Mouse (Mus musculus): ENCODE data around the gene Cacna2d2. TPM values are rescaled to one million over a fixed set of nuclear protein-coding genes. Genes with fewer than 3 reads are reported as not detected.
A peak's percentile ranks its signal among the peaks of the same experiment; 100 is the strongest.

Gene Cacna2d2
- total RNA-seq, 2 experiments from 2014 or later = 12.3 to 13.4 TPM

DNA sequence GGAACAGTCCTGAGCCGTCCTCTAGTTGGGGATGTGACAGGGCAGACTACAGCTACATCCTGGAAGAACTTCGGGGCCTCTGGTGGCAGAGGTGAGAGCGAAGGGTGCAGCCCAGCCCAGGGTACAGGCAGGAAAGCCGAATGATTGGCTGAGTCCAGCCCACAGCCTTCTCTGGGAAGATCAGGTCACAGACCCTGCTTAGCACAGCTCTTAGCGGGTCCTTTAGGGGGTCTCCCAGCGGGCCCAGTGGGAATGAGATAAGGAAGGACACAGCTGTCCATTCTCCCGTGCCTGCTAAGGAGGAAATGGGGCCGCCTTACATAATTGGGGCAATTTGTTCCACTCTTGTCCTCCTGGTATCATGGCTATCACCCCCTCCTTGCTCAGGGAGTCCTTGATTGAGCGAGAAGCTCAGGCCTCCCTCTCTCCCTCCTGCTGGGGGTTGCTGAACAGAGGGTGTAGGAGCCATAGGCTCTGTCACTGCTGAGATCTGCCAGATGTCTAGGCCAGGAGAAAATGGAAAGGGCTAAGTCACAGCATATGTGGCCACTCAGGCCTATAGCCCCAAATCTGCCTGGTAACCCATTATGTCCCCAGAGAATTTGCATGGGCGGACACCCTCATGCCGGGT lies 52.6 kb downstream of the Cacna2d2 start:
- DNase-seq (ENCODE audit: low spot score) = no peak
- intact Hi-C loops (cut with DNase I) = no loop called here

DNA sequence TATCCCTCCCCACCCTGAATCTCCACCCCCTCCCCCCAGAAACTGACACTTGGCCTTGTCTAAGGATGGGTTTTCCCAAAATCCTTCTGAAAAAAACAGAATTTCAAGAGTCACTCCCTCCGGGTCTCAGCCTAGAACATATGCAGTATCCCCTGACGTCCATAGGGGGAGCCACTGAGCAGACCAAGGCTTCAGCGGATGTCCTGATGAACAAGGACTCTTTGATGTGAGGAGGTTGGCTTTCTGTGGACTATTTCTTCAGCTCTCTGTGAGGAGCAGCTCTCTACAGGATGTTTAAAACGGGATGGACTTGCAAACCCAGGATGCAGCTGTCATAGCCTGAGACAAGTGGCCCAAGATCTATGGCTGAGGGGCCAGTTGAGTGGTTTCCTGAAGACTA lies 53.1 kb downstream of the Cacna2d2 start:
- no peak for DNase-seq (ENCODE audit: low spot score)
- intact Hi-C loops (cut with DNase I) = no loop called here

DNA sequence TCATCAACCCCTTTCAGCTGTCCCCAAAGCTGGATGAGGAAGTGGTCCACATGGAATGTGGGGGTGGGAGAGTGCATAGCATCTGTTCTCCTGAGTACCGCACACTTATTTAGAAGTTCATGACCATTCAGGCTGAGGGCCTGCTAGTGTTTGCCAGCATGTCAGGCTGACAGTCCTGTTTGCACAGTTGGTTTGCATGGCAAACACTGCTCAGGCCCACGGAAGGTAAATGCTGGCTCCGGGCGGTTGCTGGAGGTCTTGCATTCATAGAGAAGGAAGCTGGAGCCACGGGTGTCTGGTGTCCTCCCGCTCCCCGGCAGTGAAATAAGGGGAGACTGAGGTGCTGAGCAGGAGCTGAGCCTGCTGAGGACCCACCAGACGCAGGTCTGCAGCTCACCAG lies 53.7 kb downstream of the Cacna2d2 start:
- intact Hi-C loops (cut with DNase I) = no loop called here
- no peak for DNase-seq (ENCODE audit: low spot score)

DNA sequence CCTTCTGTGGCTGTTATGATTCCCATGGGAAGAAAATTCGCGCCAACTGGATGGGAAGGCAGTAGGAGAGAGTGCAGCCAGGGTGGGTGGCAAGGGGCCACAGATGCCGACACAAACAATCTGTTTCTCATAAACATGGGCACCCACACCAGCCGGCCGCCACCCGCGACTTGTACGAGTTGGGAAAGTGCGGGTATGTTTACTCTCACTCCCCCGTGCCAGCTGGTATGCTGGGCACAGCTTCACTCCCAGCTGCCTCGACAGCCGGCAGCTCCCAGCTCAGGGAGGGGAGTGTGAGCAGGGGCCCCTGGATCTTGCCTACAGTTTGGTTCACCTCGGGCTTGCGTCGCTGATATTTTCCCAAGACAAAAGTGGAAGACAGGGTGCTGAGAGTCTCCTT lies 57.3 kb downstream of the Cacna2d2 start:
- intact Hi-C loops (cut with DNase I) = no loop called here
- DNase-seq (ENCODE audit: low spot score) = no peak

DNA sequence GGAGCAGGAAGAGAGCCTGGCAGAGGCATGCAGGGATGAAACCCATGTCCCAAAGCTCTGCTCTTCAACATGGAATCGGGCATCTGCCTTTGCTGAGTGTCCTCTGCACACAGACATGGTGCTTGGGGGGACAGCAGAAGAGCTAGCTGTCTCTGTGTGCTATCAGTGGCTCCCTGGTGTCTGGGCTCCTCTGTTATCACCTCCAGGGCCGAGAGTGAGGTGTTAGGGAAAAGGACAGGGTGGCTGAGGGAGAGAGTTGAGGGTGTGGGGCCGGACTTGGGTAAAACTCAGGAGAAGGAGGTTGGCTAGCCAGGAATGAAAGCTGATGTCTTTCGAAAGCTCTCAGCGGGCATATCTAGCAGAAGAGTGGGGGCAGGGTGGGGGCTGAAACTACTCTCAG lies 63.5 kb downstream of the Cacna2d2 start:
- no peak for DNase-seq (ENCODE audit: low spot score)
- intact Hi-C loops (cut with DNase I) = loop anchor here (2.0 kb wide), 1 partner anchor 96 kb away; no protein-coding TSS in a partner anchor

DNA sequence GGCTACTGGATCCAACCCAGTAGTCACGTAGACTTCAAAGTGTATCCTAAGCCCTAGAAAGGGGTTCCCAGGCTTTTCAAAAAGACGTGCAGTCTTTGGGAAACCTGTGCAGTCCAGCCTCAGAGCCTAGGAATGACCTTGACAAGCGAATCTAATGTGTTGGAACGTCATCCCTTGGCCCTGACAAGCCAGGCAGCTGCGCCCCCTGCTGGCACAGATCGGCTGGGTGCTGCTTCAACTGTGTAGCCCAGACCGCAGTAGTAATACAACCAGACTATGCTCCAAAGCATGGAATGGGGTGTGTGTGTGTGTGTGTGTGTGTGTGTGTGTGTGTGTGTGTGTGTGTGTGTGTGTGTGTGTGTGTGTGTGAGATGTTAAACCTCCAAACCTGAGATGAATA lies 64.1 kb downstream of the Cacna2d2 start:
- DNase-seq (ENCODE audit: low spot score) = peak; percentile 16
- intact Hi-C loops (cut with DNase I) = loop anchor here (2.0 kb wide), 1 partner anchor 97 kb away; no protein-coding TSS in a partner anchor

DNA sequence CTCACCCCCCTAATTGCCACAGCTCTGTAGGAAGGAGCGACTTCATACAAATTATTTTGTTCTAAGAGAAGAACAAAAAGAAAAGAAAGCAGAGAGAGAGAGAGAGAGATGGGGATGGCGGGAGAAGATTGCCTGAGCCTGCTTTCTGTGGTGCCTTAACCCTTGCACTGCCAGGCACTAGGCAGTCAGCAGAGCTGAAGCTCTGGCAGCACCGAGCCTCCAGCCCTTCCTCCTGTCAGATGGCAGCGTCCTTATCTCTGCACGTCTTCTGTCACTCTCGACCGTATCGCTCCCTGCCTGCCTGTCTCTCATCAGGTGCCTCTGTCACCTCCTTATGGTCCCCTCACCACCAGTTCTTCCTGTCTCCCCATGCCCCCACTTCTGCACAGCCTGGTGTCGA lies 64.7 kb downstream of the Cacna2d2 start:
- intact Hi-C loops (cut with DNase I) = no loop called here

DNA sequence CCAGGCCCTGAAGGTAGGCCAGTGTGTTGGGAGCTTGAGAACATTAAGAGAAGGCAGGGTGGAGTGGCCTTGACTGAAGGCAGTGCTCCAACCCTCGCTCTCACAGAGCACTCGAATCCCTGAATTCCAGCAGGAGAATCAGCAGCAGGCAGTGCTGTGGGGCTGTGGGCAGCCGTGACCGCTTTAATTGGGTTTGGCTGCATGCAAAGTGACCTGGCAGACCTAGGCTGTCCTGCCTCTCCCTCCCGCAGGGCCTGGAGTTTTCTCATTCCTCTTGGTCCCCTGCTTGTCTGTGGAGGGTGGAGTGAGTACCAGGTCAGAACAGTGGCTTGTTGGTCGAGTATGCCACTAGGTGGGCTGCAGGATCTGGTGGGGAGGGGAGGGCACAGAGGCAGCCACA lies 66.2 kb downstream of the Cacna2d2 start:
- DNase-seq (ENCODE audit: low spot score) = no peak
- intact Hi-C loops (cut with DNase I) = no loop called here

More for the DNA sequence above, 64.7 kb downstream of the Cacna2d2 start:
- no peak for DNase-seq (ENCODE audit: low spot score)

DNA sequence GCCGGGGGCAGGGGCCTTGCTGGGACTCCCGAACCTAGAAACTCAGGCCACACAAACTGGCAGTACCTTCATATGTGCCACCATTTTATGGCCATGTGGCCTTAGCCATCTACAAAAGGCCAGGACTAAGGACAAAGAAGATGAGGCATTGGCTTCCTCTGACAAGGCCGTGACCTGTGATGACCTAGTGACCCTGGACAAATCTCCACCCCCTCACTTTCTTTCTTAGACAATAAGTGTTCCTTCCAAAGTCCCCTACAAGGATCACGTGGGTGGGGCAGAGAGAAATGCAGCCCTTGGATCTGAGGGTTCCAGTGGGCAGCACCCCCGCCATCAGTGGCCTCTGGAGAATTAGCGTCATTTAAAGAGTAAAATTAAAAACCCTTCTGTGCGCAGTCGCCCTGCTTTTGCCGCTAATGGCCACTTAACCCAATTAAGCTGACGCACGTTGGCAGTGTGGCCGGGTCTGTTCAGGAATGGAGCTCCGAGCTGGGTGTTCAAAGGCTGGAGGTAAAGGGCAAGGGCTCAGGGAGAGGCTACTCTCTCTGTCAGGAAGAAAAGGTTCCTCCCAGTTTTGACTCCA lies 69.9 kb downstream of the Cacna2d2 start:
- no peak for DNase-seq (ENCODE audit: low spot score)
- intact Hi-C loops (cut with DNase I) = no loop called here

DNA sequence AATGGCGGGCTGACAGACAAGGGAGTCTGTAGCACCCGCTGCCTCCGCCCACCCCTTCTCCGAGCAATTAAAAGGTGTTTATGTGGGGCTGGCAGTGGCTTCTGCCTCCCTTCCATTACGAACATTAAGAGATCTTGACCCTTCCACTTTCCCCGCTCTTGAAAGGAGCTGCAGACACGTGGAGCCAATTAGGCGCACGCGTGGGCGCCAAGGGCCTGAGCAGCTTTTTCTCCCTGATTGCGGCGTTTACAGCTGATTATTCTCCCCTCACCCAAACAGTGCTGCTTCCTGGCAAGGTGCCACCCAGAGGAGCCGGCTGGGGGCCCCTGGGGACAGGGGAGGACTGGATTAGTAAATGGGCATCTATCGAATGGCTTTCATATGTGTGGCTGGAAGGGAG lies 71.0 kb downstream of the Cacna2d2 start:
- intact Hi-C loops (cut with DNase I) = no loop called here

DNA sequence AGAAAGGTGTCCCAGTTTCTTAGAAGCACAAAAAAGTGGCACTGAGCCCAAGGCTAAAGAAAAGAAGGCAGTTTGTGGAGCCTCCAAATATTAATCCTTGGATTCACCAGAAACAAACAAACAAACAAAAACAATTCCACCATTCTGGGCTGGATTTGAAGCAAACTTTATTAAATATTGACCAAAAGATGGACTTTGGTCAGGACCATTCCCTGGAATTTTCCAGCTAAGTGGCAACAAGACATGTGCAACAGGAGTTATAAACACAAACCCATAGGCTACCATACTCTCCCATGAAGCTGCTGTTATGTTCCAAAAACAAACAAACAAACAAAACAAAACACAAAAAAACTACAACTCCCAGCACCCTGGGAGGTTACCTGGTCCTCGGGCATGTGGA lies 74.6 kb downstream of the Cacna2d2 start:
- intact Hi-C loops (cut with DNase I) = no loop called here
- no peak for DNase-seq (ENCODE audit: low spot score)

More for the DNA sequence above, 71.0 kb downstream of the Cacna2d2 start:
- DNase-seq (ENCODE audit: low spot score) = no peak

DNA sequence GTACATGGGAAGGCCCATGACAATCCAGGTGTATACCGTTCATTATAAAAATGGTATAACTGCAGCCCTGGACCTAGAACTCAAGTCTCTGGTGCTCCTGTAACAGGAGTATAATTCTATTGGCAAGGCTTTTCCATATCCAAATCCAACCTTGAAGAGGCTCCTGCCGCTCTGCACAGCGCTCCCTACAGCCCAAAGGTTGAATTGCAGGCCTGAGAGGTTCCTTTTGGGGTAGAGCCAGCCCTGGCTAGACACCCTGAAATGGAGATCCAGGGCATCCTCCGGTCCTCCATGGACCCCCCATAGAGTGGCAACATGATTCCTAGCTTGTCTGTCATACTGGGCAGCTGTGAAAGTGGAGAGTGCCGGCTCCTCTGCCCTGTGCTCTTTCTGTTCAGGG lies 79.6 kb downstream of the Cacna2d2 start:
- DNase-seq (ENCODE audit: low spot score) = no peak
- intact Hi-C loops (cut with DNase I) = no loop called here

DNA sequence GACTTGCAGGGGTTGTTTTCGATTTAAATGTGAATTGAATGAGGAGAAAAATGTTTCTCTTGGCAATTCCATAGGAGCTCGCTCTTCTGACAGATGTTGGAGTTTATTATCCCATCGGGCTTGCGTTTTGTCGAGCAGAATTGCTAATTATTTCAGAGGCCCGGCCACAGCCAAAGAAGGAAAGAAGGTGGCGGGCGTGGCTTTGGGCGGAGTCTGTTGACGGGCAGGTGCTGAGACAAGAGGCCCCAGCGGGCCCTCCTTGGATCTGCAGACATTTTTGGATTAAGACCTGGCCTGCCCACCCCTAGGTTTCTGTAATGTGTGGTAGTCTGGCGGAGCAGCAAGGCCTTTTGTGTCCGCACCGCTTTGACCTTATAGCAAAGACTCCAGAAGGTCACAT lies 80.2 kb downstream of the Cacna2d2 start:
- intact Hi-C loops (cut with DNase I) = no loop called here
- DNase-seq (ENCODE audit: low spot score) = no peak

DNA sequence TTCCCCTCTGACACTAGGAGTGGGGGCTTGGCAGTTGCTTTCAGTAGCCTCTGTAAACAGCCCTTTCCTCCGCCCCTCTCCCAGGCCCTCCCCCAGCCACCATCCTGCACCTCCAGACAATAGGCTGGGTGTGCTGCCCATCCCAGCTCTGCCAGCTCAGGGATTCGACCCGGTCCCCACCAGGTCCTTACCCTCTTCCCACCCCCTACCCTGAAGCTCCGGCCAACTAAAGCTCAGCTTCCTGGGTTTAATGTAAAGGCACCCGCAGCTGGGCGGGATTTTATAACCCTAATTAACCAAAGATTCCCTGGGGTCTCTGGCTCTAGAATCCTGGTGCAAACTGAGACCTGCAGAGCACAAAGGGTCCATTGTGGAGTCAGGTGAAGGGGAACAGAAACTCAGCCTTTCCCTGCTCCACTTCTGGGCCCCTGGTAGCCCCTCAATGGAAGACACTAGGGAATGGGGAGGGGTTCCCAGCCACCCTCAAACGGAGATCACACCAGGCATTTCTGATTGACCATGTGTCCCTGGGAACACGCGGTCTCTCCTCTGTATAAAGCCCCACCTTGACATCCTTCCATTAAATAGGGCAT lies 81.2 kb downstream of the Cacna2d2 start:
- DNase-seq (ENCODE audit: low spot score) = no peak
- intact Hi-C loops (cut with DNase I) = no loop called here

DNA sequence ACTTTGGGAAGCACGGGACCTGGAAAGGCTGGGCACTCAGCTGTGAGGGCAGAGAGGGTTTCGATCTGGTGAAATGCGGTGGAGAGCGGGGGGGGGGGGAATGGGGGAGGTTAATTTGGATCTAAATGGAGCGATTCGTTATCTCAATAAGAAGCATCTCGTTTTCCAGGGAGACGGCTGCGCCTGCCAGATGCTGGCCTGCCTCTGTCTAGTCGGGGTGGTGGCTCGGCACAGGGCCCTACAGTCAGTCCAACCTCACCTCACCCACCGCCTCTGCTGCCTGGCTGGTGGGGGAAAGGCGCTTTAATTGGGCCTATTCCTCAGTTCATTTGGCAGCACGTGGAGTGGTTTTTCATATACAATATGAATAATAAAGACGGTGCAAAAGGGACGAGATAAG lies 81.9 kb downstream of the Cacna2d2 start:
- intact Hi-C loops (cut with DNase I) = no loop called here
- DNase-seq (ENCODE audit: low spot score) = no peak

DNA sequence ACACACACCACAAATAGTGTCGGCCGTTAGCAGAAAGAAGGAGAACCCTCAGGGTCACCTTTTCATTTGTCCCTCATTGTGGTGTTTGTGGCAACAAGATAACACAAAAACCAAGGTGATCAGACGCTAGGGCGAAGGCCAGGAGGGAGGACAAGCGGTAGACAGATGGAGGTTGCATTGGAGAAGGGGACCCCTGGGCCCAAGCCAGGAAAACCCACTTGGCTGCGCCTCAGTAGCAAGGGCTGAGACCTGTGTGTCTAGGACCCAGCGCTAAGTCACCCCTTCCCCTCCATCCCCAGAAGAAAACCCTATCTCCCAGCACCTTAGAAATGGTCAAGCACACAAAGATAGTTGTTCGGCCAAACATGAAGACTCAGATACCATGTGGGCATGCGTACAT lies 82.6 kb downstream of the Cacna2d2 start:
- intact Hi-C loops (cut with DNase I) = no loop called here
- no peak for DNase-seq (ENCODE audit: low spot score)

DNA sequence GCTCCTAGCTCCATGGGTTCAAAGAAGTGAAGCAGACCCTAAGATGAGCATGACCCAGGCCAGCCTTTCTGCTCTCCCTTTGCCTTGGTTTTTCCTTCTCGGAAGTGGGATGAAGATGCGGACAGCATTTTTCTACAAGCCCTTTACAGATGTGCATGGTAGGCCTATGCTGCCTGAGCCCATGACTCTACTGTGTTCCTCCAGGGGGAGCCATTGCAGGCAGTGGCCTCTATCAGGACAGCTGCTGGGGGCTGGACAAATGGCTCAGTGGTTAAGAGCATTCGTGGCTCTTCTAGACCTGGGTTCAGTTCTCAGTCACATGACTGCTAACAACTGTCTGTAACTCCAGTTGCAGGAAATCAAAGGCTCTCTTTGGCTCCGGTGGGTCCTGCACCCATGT lies 83.4 kb downstream of the Cacna2d2 start:
- intact Hi-C loops (cut with DNase I) = no loop called here
- no peak for DNase-seq (ENCODE audit: low spot score)

DNA sequence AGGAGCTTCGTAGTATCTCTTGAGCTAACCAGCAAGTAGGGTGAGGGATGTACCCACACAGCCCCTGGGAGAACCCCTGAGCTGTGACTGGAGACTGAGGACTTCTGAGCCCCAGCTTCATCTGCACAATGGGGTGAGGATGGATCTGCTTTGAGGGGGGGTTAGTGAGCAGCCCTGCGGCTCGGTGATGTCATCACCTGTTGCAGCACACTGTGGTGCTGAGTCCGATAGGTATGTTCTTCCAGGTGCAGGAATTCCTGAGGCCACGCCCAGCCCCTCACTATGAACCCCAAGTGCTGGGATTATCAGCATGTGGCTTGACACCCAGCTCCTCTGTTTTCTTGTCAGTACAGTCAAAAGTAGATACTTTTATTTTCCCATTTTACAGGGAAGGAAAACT lies 84.3 kb downstream of the Cacna2d2 start:
- intact Hi-C loops (cut with DNase I) = no loop called here

DNA sequence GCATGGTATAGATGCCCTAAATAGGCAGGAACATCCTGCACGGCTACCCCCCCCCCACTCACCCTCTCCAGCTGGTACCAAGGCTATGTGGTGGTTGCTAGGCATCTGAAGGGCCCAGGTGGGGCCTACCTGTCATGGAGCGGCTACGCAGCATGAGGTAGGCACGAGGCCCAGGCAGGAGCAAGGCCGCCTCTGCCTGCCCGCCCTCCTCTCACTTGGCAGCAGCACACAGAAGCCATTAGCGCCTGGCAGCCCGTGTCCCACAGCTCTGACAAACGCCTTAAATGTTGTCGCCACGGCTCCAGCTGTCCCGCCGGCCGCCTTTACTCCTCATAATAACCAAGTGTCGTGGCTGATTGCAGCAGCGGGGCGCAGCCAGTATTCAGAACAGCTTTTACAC lies 84.9 kb downstream of the Cacna2d2 start:
- intact Hi-C loops (cut with DNase I) = no loop called here
- DNase-seq (ENCODE audit: low spot score) = no peak

More for the DNA sequence above, 84.3 kb downstream of the Cacna2d2 start:
- DNase-seq (ENCODE audit: low spot score) = no peak

DNA sequence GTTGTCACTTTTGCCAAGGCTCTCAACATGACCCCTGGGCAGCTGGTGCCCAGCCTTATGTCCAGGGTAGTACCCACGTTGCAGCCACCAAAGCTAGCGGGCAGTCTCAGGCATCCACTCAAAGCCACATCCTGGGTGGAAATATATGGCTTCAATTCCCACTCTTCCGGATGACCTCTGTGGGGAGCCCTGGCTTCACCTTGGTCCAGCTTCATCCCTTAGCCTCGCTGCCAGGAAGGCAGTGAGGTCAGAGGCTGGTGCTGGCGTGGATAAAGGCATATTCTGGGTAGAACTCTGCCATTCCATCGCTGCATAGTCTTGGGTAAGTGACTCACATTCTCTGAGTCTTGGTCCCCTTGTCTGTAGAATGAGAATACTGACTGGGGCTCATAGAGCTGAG lies 85.4 kb downstream of the Cacna2d2 start:
- no peak for DNase-seq (ENCODE audit: low spot score)
- intact Hi-C loops (cut with DNase I) = no loop called here

DNA sequence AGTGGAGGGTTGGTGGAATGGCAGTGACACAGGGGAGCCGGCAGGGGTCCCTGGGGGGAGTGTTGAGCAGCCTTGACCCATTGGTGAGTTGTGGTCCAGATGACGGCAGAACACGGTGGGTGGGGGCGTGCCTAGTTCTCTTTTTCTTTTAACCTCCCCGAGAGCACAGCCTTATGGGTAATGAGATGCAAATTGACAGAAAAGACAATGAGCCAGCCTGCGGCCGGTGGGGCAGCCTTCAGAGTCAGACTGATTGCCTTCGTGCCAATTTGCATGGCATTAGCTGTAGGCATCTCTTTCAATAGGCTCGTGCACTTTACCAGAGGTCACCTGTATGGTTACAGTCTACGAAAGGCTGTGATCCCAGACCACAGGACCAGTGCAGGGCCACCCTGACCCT lies 86.7 kb downstream of the Cacna2d2 start:
- intact Hi-C loops (cut with DNase I) = no loop called here
- no peak for DNase-seq (ENCODE audit: low spot score)
